Mouse (Mus musculus): ENCODE results near the gene Apol7e. TPM values are rescaled to one million over a fixed set of nuclear protein-coding genes. Genes with fewer than 3 reads are reported as not detected.

Apol7e gene
- polyA plus RNA-seq, 1 experiment, result 26.2 TPM

DNA sequence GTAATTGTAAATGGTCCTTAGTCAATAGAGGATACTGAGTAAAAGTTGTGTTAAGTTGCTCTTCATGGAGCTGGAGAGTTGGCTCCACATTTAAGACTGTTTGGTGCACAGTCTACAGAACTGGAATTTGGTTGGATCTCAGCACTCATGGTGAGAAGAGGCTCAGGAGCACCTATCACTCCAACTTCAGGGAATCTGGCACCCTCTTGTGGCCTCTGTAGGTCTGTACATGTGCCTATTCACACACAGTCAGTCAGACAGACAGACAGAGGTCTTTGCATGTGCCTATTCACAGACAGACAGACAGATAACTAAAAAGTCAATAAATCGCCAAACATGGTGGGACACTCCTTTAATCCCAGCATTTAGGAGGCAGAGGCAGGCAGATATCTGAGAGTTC lies 51.8 kb downstream of the Apol7e start:
- H3K36me3 ChIP-seq (ENCODE audit: control insufficient read depth, insufficient read depth, low read length), result no peaks in the 10 kb centered on the region
- no peak overlapping the region for H3K27ac ChIP-seq (ENCODE audit: control insufficient read depth, insufficient read depth, low read length)
- DNase-seq, result peak; percentile 72
- H3K4me1 ChIP-seq (replicated peaks; ENCODE audit: control insufficient read depth, insufficient read depth, low read length), result no peaks in the 10 kb centered on the region
- H3K4me3 ChIP-seq (ENCODE audit: control insufficient read depth, insufficient read depth, low read length), result no peak overlapping the region
- no peaks in the 10 kb centered on the region for H3K27me3 ChIP-seq (ENCODE audit: control insufficient read depth, insufficient read depth, low read length)
- TF ChIP-seq POLR2A (IDR thresholded peaks at IDR 0.05; ENCODE audit: control insufficient read depth, extremely low read depth, insufficient read depth, low read length, poor library complexity), result no peak
- 49% methylated on average over 1 of the region's 1 CpGs for WGBS

DNA sequence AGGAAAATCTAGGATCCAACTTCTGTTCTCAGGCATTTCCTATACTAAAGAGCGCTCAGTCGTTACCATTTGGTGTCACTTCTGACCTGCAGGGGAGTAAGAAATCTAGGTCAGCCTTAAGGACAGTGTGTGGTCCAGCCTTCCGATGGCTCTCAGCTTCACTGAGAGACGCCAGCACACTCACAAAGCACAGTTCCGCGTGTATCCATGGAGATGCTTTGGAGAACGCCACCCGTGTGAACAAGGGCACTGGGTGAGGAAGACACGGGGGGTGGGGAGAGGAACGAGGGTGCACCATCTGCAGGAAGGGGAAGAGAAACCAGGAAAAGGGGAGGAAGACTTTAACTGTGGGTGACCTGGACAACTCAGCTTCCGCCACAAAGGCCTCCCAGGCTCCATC lies 53.8 kb downstream of the Apol7e start:
- WGBS, result 57% methylated on average over 11 of the region's 11 CpGs
- H3K27ac ChIP-seq (ENCODE audit: control insufficient read depth, insufficient read depth, low read length), result no peak overlapping the region
- TF ChIP-seq CTCF (IDR thresholded peaks at IDR 0.05; ENCODE audit: borderline replicate concordance, control insufficient read depth, extremely low read depth, insufficient read depth, low read length, poor library complexity) (no peak), POLR2A (IDR thresholded peaks at IDR 0.05; ENCODE audit: control insufficient read depth, extremely low read depth, insufficient read depth, low read length, poor library complexity) (no peak)
- no peak for DNase-seq
- H3K27me3 ChIP-seq (ENCODE audit: control insufficient read depth, insufficient read depth, low read length), result no peaks in the 10 kb centered on the region
- no peaks in the 10 kb centered on the region for H3K36me3 ChIP-seq (ENCODE audit: control insufficient read depth, insufficient read depth, low read length)
- no peaks in the 10 kb centered on the region for H3K4me1 ChIP-seq (replicated peaks; ENCODE audit: control insufficient read depth, insufficient read depth, low read length)
- H3K4me3 ChIP-seq (ENCODE audit: control insufficient read depth, insufficient read depth, low read length), result no peak overlapping the region

DNA sequence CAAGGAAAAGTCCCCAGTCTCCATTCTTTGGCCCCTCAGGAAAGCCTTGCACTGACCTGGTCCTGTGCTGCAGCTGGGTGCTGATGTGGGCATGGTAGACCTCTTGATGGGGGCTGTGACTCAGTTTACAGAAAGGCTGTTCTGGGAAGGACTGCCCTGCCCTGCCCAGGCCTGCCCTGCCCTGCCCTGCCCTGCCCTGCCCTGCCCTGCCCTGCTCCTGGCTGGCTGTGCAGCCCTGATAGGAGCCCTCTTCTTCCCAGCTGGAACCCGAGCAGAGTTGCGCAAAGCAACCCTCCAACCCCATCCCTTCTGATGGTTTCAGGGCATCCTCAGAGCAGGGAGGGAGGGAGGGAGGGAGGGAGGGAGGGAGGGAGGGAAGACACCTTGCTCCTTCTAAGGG lies 56.5 kb downstream of the Apol7e start:
- H3K4me1 ChIP-seq (replicated peaks; ENCODE audit: control insufficient read depth, insufficient read depth, low read length), result no peaks in the 10 kb centered on the region
- H3K36me3 ChIP-seq (ENCODE audit: control insufficient read depth, insufficient read depth, low read length), result peaks cover 1% of the 10 kb centered on the region; the same call in 1 of the 2 replicates
- no peak overlapping the region for H3K4me3 ChIP-seq (ENCODE audit: control insufficient read depth, insufficient read depth, low read length)
- TF ChIP-seq CTCF (IDR thresholded peaks at IDR 0.05; ENCODE audit: borderline replicate concordance, control insufficient read depth, extremely low read depth, insufficient read depth, low read length, poor library complexity) (no peak), POLR2A (IDR thresholded peaks at IDR 0.05; ENCODE audit: control insufficient read depth, extremely low read depth, insufficient read depth, low read length, poor library complexity) (no peak)
- H3K27me3 ChIP-seq (ENCODE audit: control insufficient read depth, insufficient read depth, low read length), result no peaks in the 10 kb centered on the region
- H3K27ac ChIP-seq (ENCODE audit: control insufficient read depth, insufficient read depth, low read length), result no peak overlapping the region
- 70% methylated on average over 2 of the region's 2 CpGs for WGBS
- no peak for DNase-seq

DNA sequence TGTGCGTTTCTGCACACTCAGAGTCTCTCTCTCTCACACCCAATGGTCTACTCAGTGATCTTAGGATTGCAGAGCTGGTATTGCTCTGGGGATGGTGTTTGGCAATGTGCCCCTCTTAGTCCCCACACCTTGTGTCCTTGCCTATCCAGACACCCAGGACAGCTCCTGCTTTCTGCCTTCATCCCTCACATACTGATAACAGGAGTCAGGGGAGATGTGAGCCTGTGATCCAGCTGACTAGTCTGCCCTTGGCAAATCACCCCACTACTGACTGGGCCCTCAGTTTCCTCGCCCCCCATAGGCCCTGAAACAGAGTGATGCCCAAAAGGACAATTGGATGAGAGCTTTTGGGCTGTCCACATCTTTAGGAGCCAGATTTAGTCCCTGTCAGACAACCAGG lies 57.4 kb downstream of the Apol7e start:
- no peak overlapping the region for H3K4me3 ChIP-seq (ENCODE audit: control insufficient read depth, insufficient read depth, low read length)
- WGBS, result 72% methylated on average over 2 of the region's 2 CpGs

DNA sequence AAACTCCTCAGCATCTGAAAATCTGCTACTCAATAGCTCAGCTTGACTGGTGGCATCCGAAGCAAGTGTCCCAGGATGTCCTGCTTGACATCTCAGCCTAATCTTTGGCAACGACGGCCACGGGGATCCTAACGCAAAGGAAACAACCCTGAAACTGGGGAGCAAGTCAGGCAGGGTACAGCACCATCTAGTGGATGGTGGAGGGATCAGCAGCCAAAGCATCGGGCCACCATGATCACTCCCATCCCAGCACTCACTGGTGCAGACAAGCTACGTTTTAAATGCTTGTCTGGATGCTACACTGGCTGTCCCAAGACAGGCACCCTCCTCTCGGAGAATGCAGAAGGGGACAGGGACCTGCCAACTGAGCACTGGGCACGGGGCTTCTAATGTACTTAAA lies 58.2 kb downstream of the Apol7e start, which contains the start of gene Apol8:
Gene Apol8, minus strand, starts transcription at position 156 of the 400 bp plus-strand sequence.
- WGBS, result 6% methylated on average over 9 of the region's 9 CpGs
- peaks cover 18% of the 10 kb centered on the region for H3K36me3 ChIP-seq (ENCODE audit: control insufficient read depth, insufficient read depth, low read length)
- H3K27me3 ChIP-seq (ENCODE audit: control insufficient read depth, insufficient read depth, low read length), result no peaks in the 10 kb centered on the region
- TF ChIP-seq POLR2A (IDR thresholded peaks at IDR 0.05; ENCODE audit: control insufficient read depth, extremely low read depth, insufficient read depth, low read length, poor library complexity) (no peak), CTCF (IDR thresholded peaks at IDR 0.05; ENCODE audit: borderline replicate concordance, control insufficient read depth, extremely low read depth, insufficient read depth, low read length, poor library complexity) (peak; percentile 90)
- DNase-seq, result peak; percentile 61
- H3K27ac ChIP-seq (ENCODE audit: control insufficient read depth, insufficient read depth, low read length), result no peak within 1 kb of the TSS
- H3K4me3 ChIP-seq (ENCODE audit: control insufficient read depth, insufficient read depth, low read length), result no peak within 1 kb of the TSS
- H3K4me1 ChIP-seq (replicated peaks; ENCODE audit: control insufficient read depth, insufficient read depth, low read length), result no peaks in the 10 kb centered on the region

More for the DNA sequence above, 57.4 kb downstream of the Apol7e start:
- DNase-seq, result no peak
- no peaks in the 10 kb centered on the region for H3K4me1 ChIP-seq (replicated peaks; ENCODE audit: control insufficient read depth, insufficient read depth, low read length)
- H3K27me3 ChIP-seq (ENCODE audit: control insufficient read depth, insufficient read depth, low read length), result no peaks in the 10 kb centered on the region
- H3K36me3 ChIP-seq (ENCODE audit: control insufficient read depth, insufficient read depth, low read length), result peaks cover 11% of the 10 kb centered on the region
- no peak for TF ChIP-seq POLR2A (IDR thresholded peaks at IDR 0.05; ENCODE audit: control insufficient read depth, extremely low read depth, insufficient read depth, low read length, poor library complexity)
- no peak for TF ChIP-seq CTCF (IDR thresholded peaks at IDR 0.05; ENCODE audit: borderline replicate concordance, control insufficient read depth, extremely low read depth, insufficient read depth, low read length, poor library complexity)
- H3K27ac ChIP-seq (ENCODE audit: control insufficient read depth, insufficient read depth, low read length), result no peak overlapping the region

DNA sequence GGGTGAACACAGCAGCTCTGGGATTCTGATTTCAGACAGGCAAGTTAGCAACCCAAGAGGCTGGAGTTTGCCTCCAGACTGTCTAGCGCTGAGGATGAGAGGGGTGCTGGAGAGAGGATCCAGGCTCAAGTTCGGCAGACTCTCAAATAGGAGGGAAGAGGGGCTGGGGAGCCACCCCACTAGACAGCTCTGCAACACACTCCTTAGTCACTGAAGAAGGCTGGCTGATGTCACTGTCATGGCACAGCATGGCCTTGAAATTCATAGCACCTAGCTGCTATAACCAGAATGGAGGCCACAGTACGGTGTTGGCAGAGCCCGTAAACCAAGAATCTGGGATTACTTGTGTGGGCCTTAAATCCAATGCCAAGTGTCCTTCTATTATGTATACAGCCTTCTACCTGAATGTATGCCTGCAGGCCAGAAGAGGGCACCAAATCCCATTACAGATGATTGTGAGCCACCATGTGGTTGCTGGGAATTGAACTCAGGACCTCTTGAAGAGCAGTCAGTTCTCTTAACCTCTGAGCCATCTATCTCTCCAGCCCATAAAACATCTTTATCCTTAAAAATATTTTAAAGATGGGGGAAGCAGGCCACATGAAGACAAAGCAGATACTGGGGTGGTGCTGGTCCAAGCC lies 59.0 kb downstream of the Apol7e start:
- no peak overlapping the region for H3K27ac ChIP-seq (ENCODE audit: control insufficient read depth, insufficient read depth, low read length)
- TF ChIP-seq CTCF (IDR thresholded peaks at IDR 0.05; ENCODE audit: borderline replicate concordance, control insufficient read depth, extremely low read depth, insufficient read depth, low read length, poor library complexity) (no peak), POLR2A (IDR thresholded peaks at IDR 0.05; ENCODE audit: control insufficient read depth, extremely low read depth, insufficient read depth, low read length, poor library complexity) (no peak)
- no peak for DNase-seq
- H3K4me1 ChIP-seq (replicated peaks; ENCODE audit: control insufficient read depth, insufficient read depth, low read length), result no peaks in the 10 kb centered on the region
- peaks cover 26% of the 10 kb centered on the region for H3K36me3 ChIP-seq (ENCODE audit: control insufficient read depth, insufficient read depth, low read length)
- H3K4me3 ChIP-seq (ENCODE audit: control insufficient read depth, insufficient read depth, low read length), result no peak overlapping the region
- H3K27me3 ChIP-seq (ENCODE audit: control insufficient read depth, insufficient read depth, low read length), result no peaks in the 10 kb centered on the region
- 88% methylated on average over 4 of the region's 4 CpGs for WGBS

DNA sequence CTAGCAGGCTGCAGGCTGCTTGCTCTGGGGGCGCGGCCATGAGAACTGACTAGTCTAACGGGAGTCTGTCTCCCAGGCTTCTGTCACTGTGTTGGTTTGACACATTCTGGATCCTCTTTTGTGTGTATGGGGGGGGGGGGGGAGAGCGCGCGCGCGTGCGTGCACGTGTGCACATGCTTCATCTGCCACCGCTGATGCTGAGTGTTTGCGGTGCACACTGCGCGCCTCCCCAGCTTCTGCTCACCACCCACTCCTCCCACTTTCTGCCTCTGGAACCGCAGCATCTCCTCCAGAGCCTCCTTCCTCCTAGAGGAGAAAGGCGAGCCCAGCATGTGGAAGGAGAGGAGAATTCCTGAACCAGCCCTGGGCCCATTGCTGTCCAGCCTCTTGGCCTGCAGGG lies 61.4 kb downstream of the Apol7e start:
- Histone ChIP-seq H3K27ac (ENCODE audit: control insufficient read depth, insufficient read depth, low read length) (no peak overlapping the region), H3K4me3 (ENCODE audit: control insufficient read depth, insufficient read depth, low read length) (no peak overlapping the region), H3K4me1 (replicated peaks; ENCODE audit: control insufficient read depth, insufficient read depth, low read length) (no peaks in the 10 kb centered on the region), H3K36me3 (ENCODE audit: control insufficient read depth, insufficient read depth, low read length) (peaks cover 49% of the 10 kb centered on the region), H3K27me3 (ENCODE audit: control insufficient read depth, insufficient read depth, low read length) (no peaks in the 10 kb centered on the region)
- TF ChIP-seq POLR2A (IDR thresholded peaks at IDR 0.05; ENCODE audit: control insufficient read depth, extremely low read depth, insufficient read depth, low read length, poor library complexity) (no peak), CTCF (IDR thresholded peaks at IDR 0.05; ENCODE audit: borderline replicate concordance, control insufficient read depth, extremely low read depth, insufficient read depth, low read length, poor library complexity) (no peak)
- DNase-seq, result no peak
- 96% methylated on average over 9 of the region's 16 CpGs for WGBS
